Mouse (Mus musculus) ES-E14 (cell line): ENCODE data around the gene Pappa2.

Source experiments
- MAFK ChIP-seq: IDR thresholded peaks from 2 replicates; pipeline ENCODE4 v1.6.1; 2014; ENCODE audit warnings: mild to moderate bottlenecking, low read depth, low read length, inconsistent platforms; ENCODE audit not compliant: insufficient read depth
- ZC3H11A ChIP-seq: IDR thresholded peaks from 2 replicates; pipeline ENCODE4 v1.6.1; 2012; ENCODE audit warnings: low read depth, mild to moderate bottlenecking, inconsistent platforms, low read length, borderline replicate concordance
- ZNF384 ChIP-seq: IDR thresholded peaks from 2 replicates; pipeline ENCODE4 v1.6.1; 2012; ENCODE audit warnings: low read depth, low read length, inconsistent platforms

GRCm38 (mm10) chr1:158850459-158850858, 129.8 kb downstream of the Pappa2 start:
- TF ChIP-seq MAFK (no peak), ZNF384 (no peak), ZC3H11A (no peak)
